Mouse (Mus musculus) bone marrow macrophage, adult 2 months (primary cell): ENCODE measurements around the gene Ascl4.

Experiments used
- CTCF ChIP-seq: IDR thresholded peaks from 2 replicates; pipeline ENCODE4 v1.5.1; 2012; ENCODE audit warnings: low read depth, mild to moderate bottlenecking, low read length, moderate library complexity
- POLR2A ChIP-seq: IDR thresholded peaks from 2 replicates; pipeline ENCODE4 v1.6.1; 2012; ENCODE audit warnings: mild to moderate bottlenecking, low read depth, low read length, borderline replicate concordance

GRCm38 (mm10) chr10:85936280-85936965 is 8.9 kb downstream of the Ascl4 start:
- no peak for TF ChIP-seq CTCF
- no peak for TF ChIP-seq POLR2A
